Mouse (Mus musculus) CH12.LX (cell line): Measurements from ENCODE around the gene Mad1l1. TPM values are rescaled to one million over a fixed set of nuclear protein-coding genes. Genes with fewer than 3 reads are reported as not detected.

Experiments used
- DNase-seq: peaks from one replicate; pipeline ENCODE4 v3.0.0-alpha.2; 2013; ENCODE audit errors: extremely low read depth
- H3K27ac ChIP-seq: 2 replicates; pipeline ENCODE4 v1.5.1; 2012; ENCODE audit warnings: low read depth, mild to moderate bottlenecking, control low read depth, moderate library complexity; ENCODE audit not compliant: insufficient read depth
- H3K27me3 ChIP-seq: replicated peaks from 2 replicates; pipeline ENCODE3; 2012; ENCODE audit warnings: inconsistent platforms
- H3K36me3 ChIP-seq, 2 experiments: replicated peaks in 1 of 2; 2 replicates each; pipeline versions ENCODE3 to v1.6.1; 2012; ENCODE audit warnings: inconsistent platforms in 1 of 2, low read length in 1 of 2, mild to moderate bottlenecking in 1 of 2, mixed read lengths in 1 of 2, moderate library complexity in 1 of 2; ENCODE audit not compliant: control insufficient read depth in 1 of 2, insufficient read depth in 1 of 2
- H3K4me1 ChIP-seq, 2 experiments: 2 replicates each; pipeline ENCODE4 v1.6.1; 2012; ENCODE audit warnings: inconsistent platforms in 1 of 2, moderate library complexity in 1 of 2; ENCODE audit not compliant: insufficient read depth in 2 of 2, control insufficient read depth in 1 of 2
- H3K4me2 ChIP-seq: 2 replicates; pipeline ENCODE4 v1.6.1; 2012; ENCODE audit warnings: low read depth, mild to moderate bottlenecking, control low read depth; ENCODE audit not compliant: poor library complexity, insufficient read depth, severe bottlenecking
- H3K4me3 ChIP-seq, 3 experiments: fragments of 150-350 bp in 1 of 3; sonication (generic) in 1 of 3; replicated peaks in 1 of 3; 2 replicates each; pipeline versions ENCODE3 to v1.5.1; 2011 to 2012; ENCODE audit warnings: low read depth in 2 of 3, low read length in 2 of 3, mild to moderate bottlenecking in 2 of 3, moderate library complexity in 2 of 3, control low read depth in 1 of 3, improper control_type of control experiment in 1 of 3, inconsistent platforms in 1 of 3, mixed read lengths in 1 of 3; ENCODE audit not compliant: poor library complexity in 1 of 3
- H3K79me2 ChIP-seq: replicated peaks from 2 replicates; pipeline ENCODE4 v1.6.1; 2012; ENCODE audit warnings: mild to moderate bottlenecking, moderate library complexity; ENCODE audit not compliant: control insufficient read depth, poor library complexity, insufficient read depth, severe bottlenecking; ENCODE audit errors: extremely low read depth
- H3K9ac ChIP-seq: 2 replicates; pipeline ENCODE4 v1.6.1; 2012; ENCODE audit warnings: low read depth, mild to moderate bottlenecking, control low read depth, moderate library complexity; ENCODE audit not compliant: insufficient read depth
- H3K9me3 ChIP-seq: replicated peaks from 2 replicates; pipeline ENCODE3; 2012; ENCODE audit warnings: low read length, inconsistent platforms, mixed read lengths
- BHLHE40 ChIP-seq: IDR thresholded peaks from 2 replicates; pipeline ENCODE4 v1.6.1; 2011; ENCODE audit warnings: mild to moderate bottlenecking, low read depth, low read length, improper control_type of control experiment
- CHD1 ChIP-seq: IDR thresholded peaks from 2 replicates; pipeline ENCODE4 v1.6.1; 2012; ENCODE audit warnings: low read depth, low read length, improper control_type of control experiment, inconsistent platforms
- CTCF ChIP-seq, 2 experiments: IDR thresholded peaks in 1 of 2; conservative IDR thresholded peaks in 1 of 2; 2 replicates each; pipeline ENCODE4 v1.5.1; 2011 to 2012; ENCODE audit warnings: low read depth in 2 of 2, low read length in 2 of 2, improper control_type of control experiment in 1 of 2, inconsistent platforms in 1 of 2, mild to moderate bottlenecking in 1 of 2, moderate library complexity in 1 of 2
- ELF1 ChIP-seq: IDR thresholded peaks from 2 replicates; pipeline ENCODE4 v1.6.1; 2014; ENCODE audit warnings: low read depth, mild to moderate bottlenecking, inconsistent platforms, low read length, improper control_type of control experiment
- ETS1 ChIP-seq: conservative IDR thresholded peaks from 2 replicates; pipeline ENCODE4 v1.6.1; 2012; ENCODE audit warnings: low read depth, mild to moderate bottlenecking, inconsistent platforms, low read length, improper control_type of control experiment, moderate library complexity
- IRF4 ChIP-seq: IDR thresholded peaks from 2 replicates; pipeline ENCODE4 v1.6.1; 2014; ENCODE audit warnings: low read depth, mild to moderate bottlenecking, inconsistent platforms, low read length, improper control_type of control experiment
- JUN ChIP-seq: IDR thresholded peaks from 2 replicates; pipeline ENCODE4 v1.6.1; 2011; ENCODE audit warnings: low read depth, mild to moderate bottlenecking, low read length, improper control_type of control experiment, moderate library complexity; ENCODE audit not compliant: insufficient read depth
- MAZ ChIP-seq: IDR thresholded peaks from 2 replicates; pipeline ENCODE4 v1.6.1; 2012; ENCODE audit warnings: low read depth, mild to moderate bottlenecking, inconsistent platforms, low read length, improper control_type of control experiment, moderate library complexity
- MXI1 ChIP-seq: IDR thresholded peaks from 2 replicates; pipeline ENCODE4 v1.6.1; 2011; ENCODE audit warnings: mild to moderate bottlenecking, low read depth, low read length, improper control_type of control experiment
- MYC ChIP-seq: IDR thresholded peaks from 2 replicates; pipeline ENCODE4 v1.6.1; 2011; ENCODE audit warnings: low read depth, mild to moderate bottlenecking, improper control_type of control experiment, low read length
- NRF1 ChIP-seq: IDR thresholded peaks from 2 replicates; pipeline ENCODE4 v1.6.1; 2014; ENCODE audit warnings: low read depth, mild to moderate bottlenecking, inconsistent platforms, low read length, improper control_type of control experiment, moderate library complexity
- POLR2AphosphoS2 ChIP-seq: IDR thresholded peaks from 2 replicates; pipeline ENCODE4 v1.6.1; 2011; ENCODE audit warnings: low read depth, low read length, improper control_type of control experiment
- RCOR1 ChIP-seq: conservative IDR thresholded peaks from 2 replicates; pipeline ENCODE4 v1.6.1; 2012; ENCODE audit warnings: low read depth, mild to moderate bottlenecking, inconsistent platforms, low read length, improper control_type of control experiment
- SMC3 ChIP-seq: IDR thresholded peaks from 2 replicates; pipeline ENCODE4 v1.6.1; 2011; ENCODE audit warnings: low read depth, low read length, improper control_type of control experiment
- UBTF ChIP-seq: IDR thresholded peaks from 2 replicates; pipeline ENCODE4 v1.6.1; 2012; ENCODE audit warnings: low read depth, mild to moderate bottlenecking, inconsistent platforms, low read length, improper control_type of control experiment, moderate library complexity
- ZMIZ1 ChIP-seq: IDR thresholded peaks from 2 replicates; pipeline ENCODE4 v1.6.1; 2012; ENCODE audit warnings: low read depth, mild to moderate bottlenecking, inconsistent platforms, low read length, improper control_type of control experiment
- ZNF384 ChIP-seq: IDR thresholded peaks from 2 replicates; pipeline ENCODE4 v1.6.1; 2012; ENCODE audit warnings: low read depth, low read length, improper control_type of control experiment, inconsistent platforms
- dilution Hi-C: fragments of 300-500 bp; cut with MboI; formaldehyde crosslinking; loops from 2 replicates; pipeline ENCODE4 v1.14.3; 2020; ENCODE audit warnings: low sequenced_read_pairs; ENCODE audit not compliant: extremely low pct_unique_long_range_greater_than_20kb, extremely low pct_ligation_motif_present
- in situ Hi-C: fragments of 300-500 bp; cut with MboI; formaldehyde crosslinking; loops from 3 replicates; pipeline ENCODE4 v1.14.3; 2019; ENCODE audit warnings: low sequenced_read_pairs, low pct_ligation_motif_present, low pct_unique_long_range_greater_than_20kb, mixed read lengths
- polyA plus RNA-seq: library from polyadenylated mRNA; unstranded; fragments of >175 nt; gene quantifications from 2 replicates; pipeline ENCODE4 v1.2.1, GENCODE M21; 2012; ENCODE audit warnings: low read depth; ENCODE audit not compliant: insufficient read length
- total RNA-seq, 2 experiments: library from RNA; depleted of rRNA; stranded (reverse); fragments of 300-350 nt in 1 of 2; fragments of >200 nt in 1 of 2; gene quantifications; 2 replicates each; pipeline ENCODE4 v1.2.3; 2012 to 2014

Gene Mad1l1
- total and polyA plus RNA-seq, 3 experiments: 24.8 to 45.6 (median 28.9) TPM

DNA sequence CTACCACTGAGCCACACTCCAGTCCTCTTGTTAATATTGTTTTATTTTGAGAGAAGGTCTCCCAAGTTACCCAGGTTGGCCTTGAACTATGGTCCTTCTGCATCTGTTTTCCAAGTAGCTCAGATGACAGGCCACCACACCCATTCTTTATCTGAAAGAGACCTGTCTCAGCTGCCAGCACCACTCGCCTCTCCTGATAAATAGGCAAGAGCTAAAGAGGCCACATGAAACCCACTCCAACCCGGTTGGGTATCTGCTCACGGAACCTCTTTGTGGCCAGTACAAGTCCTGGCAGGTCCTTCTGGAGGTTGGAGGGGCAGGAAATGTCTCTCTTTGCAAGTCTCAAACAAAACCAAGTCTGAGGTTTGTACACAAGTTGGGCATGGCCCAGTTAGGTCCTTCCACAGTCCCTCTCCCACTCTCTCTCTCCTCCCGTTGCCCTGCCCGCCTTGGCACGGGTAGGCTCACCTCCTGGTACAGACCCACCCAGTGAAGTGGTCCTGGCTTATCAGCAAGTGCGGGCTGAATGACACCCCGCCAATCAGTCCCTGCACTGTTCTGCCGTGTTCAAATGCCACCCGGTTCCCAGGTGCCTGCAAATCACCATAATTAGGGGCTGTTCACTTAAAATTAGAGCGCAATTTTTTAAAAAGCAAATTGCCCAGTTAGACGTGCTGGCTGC lies 308.9 kb downstream of the Mad1l1 start:
- Histone ChIP-seq H3K9me3 (no peaks in the 10 kb centered on the region), H3K4me3 (no peak overlapping the region), H3K4me2 (no peak overlapping the region), H3K27me3 (no peaks in the 10 kb centered on the region), H3K79me2 (no peaks in the 10 kb centered on the region), H3K36me3 (peaks cover 5 to 35% of the 10 kb centered on the region in 2 experiments), H3K27ac (no peak overlapping the region), H3K9ac (no peak overlapping the region), H3K4me1 (peaks cover 0 to 15% of the 10 kb centered on the region in 2 experiments; a peak in 3 of 4 replicates)
- TF ChIP-seq UBTF (no peak), ZMIZ1 (no peak), MAZ (no peak), RCOR1 (no peak), JUN (no peak), NRF1 (no peak), ETS1 (no peak), CTCF (conservative IDR thresholded peaks at IDR 0.05 in 1 of 2, IDR thresholded peaks at IDR 0.05 in 1 of 2; ENCODE audit: low read depth in 2 of 2, low read length in 2 of 2) (no peak), POLR2AphosphoS2 (no peak), ELF1 (no peak), ZNF384 (no peak)
- DNase-seq: no peak
- in situ Hi-C loops (no loop called here), dilution Hi-C loops (no loop called here)

GRCm38 (mm10) chr5:140010405-140010804 lies 310.9 kb downstream of the Mad1l1 start:
- H3K9ac ChIP-seq: no peak overlapping the region
- no peak for TF ChIP-seq CHD1
- TF ChIP-seq MYC: no peak
- no peak for TF ChIP-seq SMC3
- no peak for TF ChIP-seq POLR2AphosphoS2
- TF ChIP-seq IRF4: no peak
- TF ChIP-seq MXI1: no peak
- no peak for TF ChIP-seq BHLHE40
- TF ChIP-seq, all 38 proteins: peak for 0
- no peaks in the 10 kb centered on the region for H3K9me3 ChIP-seq
- no peaks in the 10 kb centered on the region for H3K79me2 ChIP-seq
- no peak overlapping the region for H3K27ac ChIP-seq
- no peak overlapping the region for H3K4me3 ChIP-seq
- H3K36me3 ChIP-seq: peaks cover 8 to 44% of the 10 kb centered on the region in 2 experiments
- dilution Hi-C loops (no loop called here), in situ Hi-C loops (no loop called here)
- DNase-seq: no peak
- peaks cover 0 to 2% of the 10 kb centered on the region in 2 experiments; a peak in 1 of 4 replicates for H3K4me1 ChIP-seq
- H3K27me3 ChIP-seq: no peaks in the 10 kb centered on the region
- H3K4me2 ChIP-seq: no peak overlapping the region
